ENCODE assay signal across 8 mouse cellular contexts in the genomic region with DNA sequence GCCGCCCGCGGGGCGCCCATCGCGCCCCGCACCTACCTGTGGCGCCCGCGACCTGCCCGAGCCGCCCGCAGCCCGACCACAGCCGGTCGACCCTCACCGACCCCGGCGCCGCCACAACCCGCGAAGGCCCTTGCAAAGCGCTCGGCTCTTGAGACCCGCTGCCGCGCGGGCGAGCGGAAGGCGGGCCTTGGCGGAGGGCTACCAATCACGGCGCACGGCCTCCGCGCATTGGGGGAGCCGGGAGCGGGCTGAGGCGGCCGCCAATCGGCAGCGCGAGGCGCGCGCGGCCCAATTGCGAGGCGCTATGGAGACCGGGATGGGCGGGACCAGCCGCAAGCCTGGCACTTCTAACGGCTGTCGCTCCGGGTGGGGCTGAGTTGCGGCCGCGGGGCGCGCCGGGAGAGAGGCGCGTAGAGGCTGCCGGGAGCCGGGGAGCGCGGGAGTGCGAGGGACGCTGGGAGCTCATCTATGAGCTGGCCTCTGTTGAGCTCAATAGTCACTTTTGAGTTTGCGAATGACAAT. TPM values are rescaled to one million over a fixed set of nuclear protein-coding genes. Genes with fewer than 3 reads are reported as not detected.
DNase-seq lines count a peak whose midpoint lies in the region; ATAC-seq and TF ChIP-seq lines count a peak whose summit lies in the region.

Gene Dgcr8 (minus strand): TSS at position 180 of the 522 bp plus-strand sequence.

- H3K4me1 ChIP-seq in erythroblast, embryonic 14.5 days (ENCODE audit: control insufficient read depth): peaks cover 40% of the 10 kb centered on the region
- H3K4me1 ChIP-seq in heart, embryonic 11.5 days (ENCODE audit: control insufficient read depth, insufficient read depth, low read length): peaks cover 20% of the 10 kb centered on the region
- H3K4me1 ChIP-seq in kidney, embryonic 16.5 days (ENCODE audit: insufficient read depth, low read length): peaks cover 25% of the 10 kb centered on the region
- H3K4me1 ChIP-seq in liver, adult 2 months (ENCODE audit: control insufficient read depth, insufficient read depth, low read length): peaks cover 9% of the 10 kb centered on the region

- H3K79me3 ChIP-seq in C2C12 (ENCODE audit: low read depth): peaks cover 45% of the 10 kb centered on the region

- peaks cover 26% of the 10 kb centered on the region for H3K36me3 ChIP-seq in C2C12 (ENCODE audit: control insufficient read depth, insufficient read depth)
- H3K36me3 ChIP-seq in erythroblast, embryonic 14.5 days (ENCODE audit: control insufficient read depth): peaks cover 44% of the 10 kb centered on the region
- H3K36me3 ChIP-seq in heart, embryonic 11.5 days (ENCODE audit: control insufficient read depth, insufficient read depth, low read length): peaks cover 12% of the 10 kb centered on the region
- H3K36me3 ChIP-seq in kidney, embryonic 16.5 days (ENCODE audit: insufficient read depth, low read length): peaks cover 12% of the 10 kb centered on the region
- H3K36me3 ChIP-seq in liver, adult 2 months (ENCODE audit: control insufficient read depth, insufficient read depth, low read length): peaks cover 3% of the 10 kb centered on the region
- peaks cover 14% of the 10 kb centered on the region for H3K36me3 ChIP-seq in myocyte (ENCODE audit: control insufficient read depth, insufficient read depth)
- peaks cover under 1% of the 10 kb centered on the region for H3K36me3 ChIP-seq in splenic B cell, adult 2 months (ENCODE audit: control insufficient read depth, insufficient read depth, low read length, poor library complexity, severe bottlenecking)

- TF ChIP-seq CTCF in C2C12 (IDR thresholded peaks at IDR 0.05; ENCODE audit: control insufficient read depth, insufficient read depth, insufficient read length): no peak
- TF ChIP-seq CTCF in brain, embryonic 14.5 days (IDR thresholded peaks at IDR 0.05; ENCODE audit: borderline replicate concordance, extremely low read depth, insufficient read depth, insufficient read length): no peak
- no peak for TF ChIP-seq CTCF in liver, adult 2 months (IDR thresholded peaks at IDR 0.05; ENCODE audit: low read depth, low read length)

- no peaks in the 10 kb centered on the region for H3K9me3 ChIP-seq in erythroblast, embryonic 14.5 days (ENCODE audit: control insufficient read depth, low read length)
- no peaks in the 10 kb centered on the region for H3K9me3 ChIP-seq in heart, embryonic 11.5 days (replicated peaks; ENCODE audit: control insufficient read depth, low read length)
- no peaks in the 10 kb centered on the region for H3K9me3 ChIP-seq in kidney, embryonic 16.5 days (ENCODE audit: low read length)

- H3K27me3 ChIP-seq in C2C12 (ENCODE audit: control insufficient read depth, insufficient read depth, insufficient read length): no peaks in the 10 kb centered on the region
- H3K27me3 ChIP-seq in erythroblast, embryonic 14.5 days (ENCODE audit: control insufficient read depth): no peaks in the 10 kb centered on the region
- no peaks in the 10 kb centered on the region for H3K27me3 ChIP-seq in heart, embryonic 11.5 days (ENCODE audit: control insufficient read depth, insufficient read depth, low read length)
- no peaks in the 10 kb centered on the region for H3K27me3 ChIP-seq in kidney, embryonic 16.5 days (ENCODE audit: insufficient read depth, low read length)
- H3K27me3 ChIP-seq in liver, adult 2 months (ENCODE audit: control insufficient read depth, insufficient read depth, low read length): no peaks in the 10 kb centered on the region
- H3K27me3 ChIP-seq in myocyte (ENCODE audit: control insufficient read depth, insufficient read depth, insufficient read length): no peaks in the 10 kb centered on the region
- no peaks in the 10 kb centered on the region for H3K27me3 ChIP-seq in splenic B cell, adult 2 months (ENCODE audit: control insufficient read depth, insufficient read depth, low read length, poor library complexity, severe bottlenecking)

- H3K79me2 ChIP-seq in C2C12 (ENCODE audit: control insufficient read depth, insufficient read depth): peaks cover 48% of the 10 kb centered on the region
- H3K79me2 ChIP-seq in liver, adult 2 months (ENCODE audit: control insufficient read depth, insufficient read depth, low read length): peaks cover 17% of the 10 kb centered on the region
- H3K79me2 ChIP-seq in myocyte (ENCODE audit: control insufficient read depth, insufficient read depth): peaks cover 44% of the 10 kb centered on the region

- H3K4me3 ChIP-seq in C2C12 (ENCODE audit: insufficient read depth, poor library complexity, severe bottlenecking) (peak within 1 kb of the TSS; percentile 87), myocyte (peak within 1 kb of the TSS; percentile 53)
- H3K4me3 ChIP-seq in erythroblast, embryonic 14.5 days (replicated peaks): peak within 1 kb of the TSS; percentile 97
- peak within 1 kb of the TSS; percentile 76 for H3K4me3 ChIP-seq in heart, embryonic 11.5 days (ENCODE audit: low read depth, low read length)
- H3K4me3 ChIP-seq in kidney, embryonic 16.5 days (ENCODE audit: low read length): peak within 1 kb of the TSS; percentile 91
- H3K4me3 ChIP-seq in liver, adult 2 months (ENCODE audit: insufficient read depth, low read depth, low read length): peak within 1 kb of the TSS; percentile 88

- peak; percentile 98 for ATAC-seq in heart, embryonic 11.5 days (replicated peaks; ENCODE audit: insufficient number of reproducible peaks, low FRiP score, low TSS enrichment)
- peak; percentile 100 for ATAC-seq in kidney, embryonic 16.5 days (ENCODE audit: low FRiP score, low TSS enrichment)

- H3ac ChIP-seq in C2C12 (ENCODE audit: control insufficient read depth, insufficient read length, low read depth): peak within 1 kb of the TSS; percentile 87
- H3ac ChIP-seq in myocyte (ENCODE audit: control insufficient read depth, insufficient read length): peak within 1 kb of the TSS; percentile 59

- H3K27ac ChIP-seq in heart, embryonic 11.5 days (ENCODE audit: low read depth, low read length): peak within 1 kb of the TSS; percentile 72
- peak within 1 kb of the TSS; percentile 92 for H3K27ac ChIP-seq in kidney, embryonic 16.5 days (ENCODE audit: low read length)
- peak within 1 kb of the TSS; percentile 83 for H3K27ac ChIP-seq in liver, adult 2 months (replicated peaks; ENCODE audit: insufficient read depth, low read depth, low read length)

- peak within 1 kb of the TSS; percentile 98 for H3K4me2 ChIP-seq in heart, embryonic 11.5 days
- peak within 1 kb of the TSS; percentile 64 for H3K4me2 ChIP-seq in kidney, embryonic 16.5 days (replicated peaks; ENCODE audit: low read depth, low read length)
- peak within 1 kb of the TSS; percentile 90 for H3K4me2 ChIP-seq in myocyte (ENCODE audit: low read depth)

- peak; percentile 100 for DNase-seq in brain, embryonic 14.5 days (ENCODE audit: low read depth)
- DNase-seq in liver, adult 2 months (ENCODE audit: extremely low read depth, low read depth, low spot score): peak; percentile 82
- DNase-seq in splenic B cell, adult 2 months (ENCODE audit: low read depth, low spot score): peak; percentile 96

- H3K9ac ChIP-seq in heart, embryonic 11.5 days (ENCODE audit: low read depth, low read length): peak within 1 kb of the TSS; percentile 81
- peak within 1 kb of the TSS; percentile 99 for H3K9ac ChIP-seq in kidney, embryonic 16.5 days (replicated peaks; ENCODE audit: low read length)
- peak within 1 kb of the TSS; percentile 87 for H3K9ac ChIP-seq in liver, adult 2 months (ENCODE audit: low read depth, low read length)

- under 1% methylated on average over 60 of the region's 71 CpGs for WGBS in heart, embryonic 11.5 days (ENCODE audit: insufficient replicate concordance)
- WGBS in kidney, embryonic 16.5 days: under 1% methylated on average over 61 of the region's 71 CpGs
- WGBS in liver, adult 2 months: under 1% methylated on average over 66 of the region's 71 CpGs

- TF ChIP-seq POLR2A in brain, embryonic 14.5 days (IDR thresholded peaks at IDR 0.05; ENCODE audit: borderline replicate concordance, extremely low read depth, insufficient read depth, insufficient read length, poor library complexity, severe bottlenecking): peak; percentile 72
- TF ChIP-seq POLR2A in liver, adult 2 months (IDR thresholded peaks at IDR 0.05; ENCODE audit: extremely low read depth, insufficient read depth, low read length): peak; percentile 31; the same call in 1 of the 2 replicates
- TF ChIP-seq POLR2A in myocyte (IDR thresholded peaks at IDR 0.05; ENCODE audit: insufficient read length, low read depth): peak; percentile 62

TF ChIP-seq in C2C12, 6 proteins besides CTCF, POLR2A, EP300 and RAD21:
- TF ChIP-seq MAX (IDR thresholded peaks at IDR 0.05): no peak
TF ChIP-seq in C2C12: peak in this region for 0.

TF ChIP-seq in myocyte, 11 proteins besides CTCF, POLR2A, EP300 and RAD21:
- TF ChIP-seq E2F4 (IDR thresholded peaks at IDR 0.05; ENCODE audit: insufficient read depth) (peak; percentile 77), CEBPB (IDR thresholded peaks at IDR 0.05; ENCODE audit: insufficient read depth, poor library complexity, severe bottlenecking) (no peak), USF1 (IDR thresholded peaks at IDR 0.05; ENCODE audit: low read depth) (no peak), TCF12 (IDR thresholded peaks at IDR 0.05; ENCODE audit: insufficient read depth, poor library complexity, severe bottlenecking) (no peak), REST (IDR thresholded peaks at IDR 0.05; ENCODE audit: insufficient read depth, insufficient read length) (no peak), MYOG (IDR thresholded peaks at IDR 0.05; ENCODE audit: control insufficient read depth in 1 of 3, insufficient read depth in 1 of 3, insufficient read length in 2 of 3, low read depth in 2 of 3) (peak in 2 of 3 experiments; percentile 55 to 56), TCF3 (IDR thresholded peaks at IDR 0.05; ENCODE audit: insufficient read length, low read depth) (no peak), MYOD1 (IDR thresholded peaks at IDR 0.05; ENCODE audit: control insufficient read depth in 1 of 3, insufficient read length in 2 of 3, low read depth in 2 of 3) (peak in 2 of 3 experiments; percentile 6 to 38), MAX (IDR thresholded peaks at IDR 0.05; ENCODE audit: low read depth) (no peak), POLR2AphosphoS2 (IDR thresholded peaks at IDR 0.05; ENCODE audit: insufficient read length, low read depth) (peak; percentile 39), SRF (IDR thresholded peaks at IDR 0.05; ENCODE audit: control insufficient read depth, insufficient read length, low read depth) (no peak)
TF ChIP-seq in myocyte: peak in this region for 4.

RNA-seq across cellular contexts. Expression of gene Dgcr8, which starts in this region (rescaled TPM):
- polyA plus RNA-seq in C2C12 (2012; fragmentation: generic; extraction: Trizol) (22.0 TPM), myocyte (2012; fragmentation: generic; extraction: Trizol) (11.9 TPM)
- polyA plus RNA-seq in brain, embryonic 14.5 days (2012; rRNA removed): 76.2 and 82.0 TPM in 2 replicates
- polyA plus RNA-seq in erythroblast, embryonic 14.5 days (2012): 0.64 and 0.95 TPM in 2 replicates
- polyA plus RNA-seq in heart, embryonic 11.5 days (2014; fragmentation: Nextera tagmentation; extraction: Ambion mirVana): 23.6 and 26.4 TPM in 2 replicates
- 30.7 and 33.9 TPM in 2 replicates for polyA plus RNA-seq in kidney, embryonic 16.5 days (2015; fragmentation: Nextera tagmentation; extraction: Ambion mirVana)
- 8.3 and 11.7 TPM in 2 replicates for total RNA-seq in liver, adult 2 months (2014; rRNA removed)
- 6.0 and 8.0 TPM in 2 replicates for polyA plus RNA-seq in liver, adult 2 months (2012; rRNA removed)

Comparison
In these comparisons a context has a peak if more than half of its experiments do, and no peak if none do; other contexts are left out.
1. Peak in every context shown above with its lines: DNase-seq, ATAC-seq, H3K4me3 ChIP-seq and H3K27ac ChIP-seq.